Mouse (Mus musculus) gastrocnemius, postnatal 14 days (tissue): ENCODE data around the gene Fam172a. TPM values are rescaled to one million over a fixed set of nuclear protein-coding genes. Genes with fewer than 3 reads are reported as not detected.
A peak's percentile ranks its signal among the peaks of the same experiment; 100 is the strongest.
"Not testable (repeated sequence)": the region's sequence is repeated elsewhere in the genome, so short reads cannot be mapped to it uniquely, and the experiment has no call there.

Experiments used
- DNase-seq: peaks from one replicate; pipeline ENCODE4 v3.0.0; 2021; ENCODE audit warnings: mixed read lengths
- intact Hi-C: fragments of 180-260 bp; cut with DNase I; formaldehyde crosslinking; loops from one replicate; pipeline ENCODE4 v1.15.1; 2025; ENCODE audit warnings: low total_unique reads
- long read RNA-seq, 2 experiments: library from polyadenylated mRNA; stranded (forward); transcript quantifications; one replicate each; pipeline ENCODE4 v2.0.0; 2021
- total RNA-seq, 2 experiments: library from RNA; stranded (reverse); gene quantifications; 2 replicates each; pipeline ENCODE4 v1.2.3; 2021

The Fam172a gene
- 10 to 100 TPM in 1 of 2 experiments, 1 to 10 TPM in 1; 9.5 to 10.3 TPM for total RNA-seq
- long read RNA-seq, experiment 1, partial matches to known transcripts = 1 of 6 reads
- long read RNA-seq, experiment 1, other reads (novel, unspliced or antisense) = 1 of 6 reads
- long read RNA-seq, experiment 2, partial matches to known transcripts = 1 of 6 reads
- long read RNA-seq, experiment 2, other reads (novel, unspliced or antisense) = 3 of 6 reads

GRCm38 (mm10) chr13:77701733-77702132 is at the start of gene Fam172a:
Gene Fam172a, plus strand, starts transcription at chr13:77702033.
- DNase-seq = not testable (repeated sequence)

DNA sequence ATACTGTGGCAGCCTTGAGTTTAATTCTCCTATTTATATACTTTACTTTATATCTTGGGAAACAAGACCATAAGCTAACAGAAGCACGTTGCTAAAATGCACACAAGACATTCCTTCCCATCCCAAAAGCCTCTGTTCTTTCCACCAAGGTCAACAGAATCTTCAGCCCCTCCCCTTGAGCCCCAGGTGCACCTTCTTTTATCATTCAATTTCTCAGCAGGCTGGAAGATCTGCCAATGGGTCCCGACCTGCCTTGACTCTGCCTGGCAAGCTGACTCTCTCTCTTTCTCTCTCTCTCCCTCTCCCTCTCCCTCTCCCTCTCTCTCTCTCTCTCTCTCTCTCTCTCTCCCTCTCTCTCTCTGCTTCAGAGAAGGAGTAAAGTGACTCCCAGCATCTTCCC is 13.2 kb upstream of the Fam172a start:
- no peak for DNase-seq
- intact Hi-C loops = no loop called here

More at GRCm38 (mm10) chr13:77701733-77702132, at the start of gene Fam172a:
- intact Hi-C loops = not testable (repeated sequence)

- intact Hi-C loops = no loop called here
- peak; percentile 91 for DNase-seq
Observed at GRCm38 (mm10) chr13:77708514-77709013, 6.7 kb downstream of the Fam172a start.

GRCm38 (mm10) chr13:77717499-77717898 is 15.7 kb downstream of the Fam172a start:
- intact Hi-C loops = no loop called here
- no peak for DNase-seq

- intact Hi-C loops = no loop called here
- no peak for DNase-seq
Observed at GRCm38 (mm10) chr13:77742822-77743221, 41.0 kb downstream of the Fam172a start.

DNA sequence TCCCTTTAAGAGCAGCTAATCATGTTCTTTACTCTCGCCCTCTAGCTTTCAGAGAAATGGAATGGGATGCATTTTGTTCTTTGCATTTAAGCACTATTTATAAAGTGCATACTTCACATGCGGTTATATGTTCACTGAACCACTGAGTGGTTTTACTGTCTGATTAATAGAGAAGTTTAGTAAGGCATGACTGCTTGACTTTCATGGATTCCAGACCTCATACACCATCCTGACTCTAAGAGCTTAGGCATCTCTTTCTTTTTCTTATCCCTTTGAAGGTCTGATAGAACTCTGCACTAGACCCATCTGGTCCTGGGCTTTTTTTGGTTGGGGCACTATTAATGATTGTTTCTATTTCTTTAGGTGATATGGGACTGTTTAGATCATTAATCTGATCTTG is 75.8 kb downstream of the Fam172a start:
- intact Hi-C loops = no loop called here
- DNase-seq = no peak

GRCm38 (mm10) chr13:77807341-77807740 is 105.5 kb downstream of the Fam172a start:
- intact Hi-C loops, DNase-seq: not testable (repeated sequence)

- intact Hi-C loops = no loop called here
- no peak for DNase-seq
Observed at GRCm38 (mm10) chr13:77810449-77810848, 108.6 kb downstream of the Fam172a start.

DNA sequence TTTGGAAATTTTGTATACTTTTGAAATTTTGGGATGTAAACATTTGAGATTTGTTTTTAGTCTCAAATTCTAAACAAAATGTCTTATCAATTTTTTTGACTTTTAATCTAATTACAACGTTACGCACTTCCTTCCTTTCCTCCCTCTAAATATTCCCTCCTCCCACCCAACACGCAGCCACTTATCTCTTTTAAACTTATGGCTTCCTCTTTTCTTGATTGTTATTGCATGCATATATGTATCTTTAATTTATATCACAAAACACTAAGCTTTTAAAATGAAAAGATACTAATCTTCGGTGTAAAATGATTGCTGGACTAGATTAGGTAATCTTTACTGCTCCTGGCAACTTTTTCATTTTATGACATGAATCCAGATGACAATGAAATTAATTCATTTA is 124.3 kb downstream of the Fam172a start:
- intact Hi-C loops = no loop called here
- no peak for DNase-seq

DNA sequence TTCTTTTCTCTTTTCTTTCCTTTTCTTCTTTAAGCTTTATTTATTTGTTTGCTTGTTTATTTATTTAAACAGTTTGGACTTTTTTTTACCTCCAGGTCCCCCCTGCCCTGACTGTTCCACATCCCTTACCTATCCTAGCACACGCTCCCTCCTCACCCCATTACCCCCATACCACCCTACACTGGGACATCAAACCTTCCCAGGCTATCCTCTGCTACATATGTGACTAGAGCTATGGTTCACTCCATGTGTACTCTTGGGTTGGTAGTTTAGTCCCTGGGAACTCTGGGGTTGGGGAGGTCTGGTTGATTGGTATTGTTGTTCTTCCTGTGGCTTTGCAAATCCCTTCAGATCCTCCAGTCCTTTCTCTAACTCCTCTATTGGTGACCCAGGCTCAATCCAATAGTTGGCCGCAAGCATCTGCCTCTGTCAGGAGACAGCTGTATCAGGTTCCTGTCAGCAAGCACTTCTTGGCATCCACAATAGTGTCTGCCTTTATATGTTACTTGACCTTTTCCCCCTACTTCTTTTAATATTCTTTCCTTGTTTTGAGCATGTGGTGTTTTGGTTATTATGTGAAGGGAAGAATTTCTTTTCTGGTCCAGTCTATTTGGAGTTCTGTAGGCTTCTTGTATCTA is 141.3 kb downstream of the Fam172a start:
- intact Hi-C loops = no loop called here
- no peak for DNase-seq

GRCm38 (mm10) chr13:77848868-77849267 is 147.0 kb downstream of the Fam172a start:
- intact Hi-C loops = no loop called here
- DNase-seq = no peak

DNA sequence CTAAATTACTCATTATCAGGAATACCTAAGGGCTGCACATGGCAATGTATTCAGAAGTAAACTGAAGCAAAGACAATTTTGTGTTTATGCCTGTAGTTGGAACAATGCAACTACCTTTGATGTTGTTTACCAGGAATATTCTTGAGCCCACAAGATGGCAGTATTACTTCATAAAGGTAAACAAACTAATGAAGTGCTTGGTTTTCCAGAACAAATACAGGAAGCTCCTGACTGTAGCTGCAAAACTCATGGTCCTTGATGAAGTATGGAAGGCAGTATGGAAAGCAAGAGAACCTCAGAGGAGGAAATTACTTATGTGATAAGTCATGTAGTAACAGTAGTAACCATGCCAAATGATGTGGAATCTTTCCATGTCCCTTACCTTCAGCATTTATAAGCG is 163.0 kb downstream of the Fam172a start:
- no peak for DNase-seq
- intact Hi-C loops = loop anchor here (10.0 kb wide), 1 partner anchor 320 kb away; no protein-coding TSS in a partner anchor

- intact Hi-C loops = loop anchor here (10.0 kb wide), 1 partner anchor 316 kb away; no protein-coding TSS in a partner anchor
- no peak for DNase-seq
Observed at GRCm38 (mm10) chr13:77868314-77868713, 166.5 kb downstream of the Fam172a start.

DNA sequence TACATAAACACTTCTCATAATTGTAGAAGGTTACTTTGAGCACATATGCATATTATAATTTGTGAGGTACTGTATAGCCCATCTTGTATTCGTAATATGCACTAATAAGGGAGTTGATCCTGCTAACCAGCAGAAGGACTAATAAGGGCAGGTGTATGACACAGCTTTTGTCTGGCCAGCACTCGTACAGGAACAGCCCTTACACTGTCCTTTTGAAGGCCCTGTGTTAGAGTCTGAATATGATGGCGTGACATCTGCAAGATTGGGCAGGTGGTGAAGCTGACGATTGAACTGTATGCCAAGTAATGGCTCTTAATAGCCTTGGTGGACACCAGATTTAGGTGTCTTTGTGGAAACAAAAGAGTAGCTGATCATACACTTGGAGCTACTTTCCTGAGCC is 176.3 kb downstream of the Fam172a start:
- DNase-seq = no peak
- intact Hi-C loops = no loop called here

DNA sequence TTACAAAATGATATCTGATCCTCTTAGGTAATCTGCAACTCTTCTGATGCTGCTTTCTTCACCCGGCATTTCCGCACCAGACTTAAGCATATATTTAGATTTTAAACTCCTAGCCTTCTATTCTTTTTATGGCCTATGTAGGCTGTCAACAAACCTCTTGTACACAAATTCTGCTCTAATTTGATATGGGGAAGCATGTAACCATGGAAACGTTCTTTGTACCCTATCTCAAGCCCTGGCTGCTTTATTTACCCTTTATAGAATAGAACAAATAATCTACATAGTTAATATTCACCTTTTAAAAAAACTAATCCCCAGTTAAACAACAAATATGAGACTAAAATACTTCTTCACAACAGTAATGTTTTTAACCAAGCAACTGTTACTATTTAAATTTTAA is 176.7 kb downstream of the Fam172a start:
- intact Hi-C loops = no loop called here
- no peak for DNase-seq

- intact Hi-C loops = no loop called here
Observed at GRCm38 (mm10) chr13:77897619-77898018, 195.8 kb downstream of the Fam172a start.

GRCm38 (mm10) chr13:77898066-77898796 is 196.4 kb downstream of the Fam172a start:
- intact Hi-C loops = no loop called here

More at GRCm38 (mm10) chr13:77897619-77898018, 195.8 kb downstream of the Fam172a start:
- DNase-seq = no peak

GRCm38 (mm10) chr13:77899725-77900124 is 197.9 kb downstream of the Fam172a start:
- no peak for DNase-seq
- intact Hi-C loops = no loop called here

More at GRCm38 (mm10) chr13:77898066-77898796, 196.4 kb downstream of the Fam172a start:
- DNase-seq = no peak

DNA sequence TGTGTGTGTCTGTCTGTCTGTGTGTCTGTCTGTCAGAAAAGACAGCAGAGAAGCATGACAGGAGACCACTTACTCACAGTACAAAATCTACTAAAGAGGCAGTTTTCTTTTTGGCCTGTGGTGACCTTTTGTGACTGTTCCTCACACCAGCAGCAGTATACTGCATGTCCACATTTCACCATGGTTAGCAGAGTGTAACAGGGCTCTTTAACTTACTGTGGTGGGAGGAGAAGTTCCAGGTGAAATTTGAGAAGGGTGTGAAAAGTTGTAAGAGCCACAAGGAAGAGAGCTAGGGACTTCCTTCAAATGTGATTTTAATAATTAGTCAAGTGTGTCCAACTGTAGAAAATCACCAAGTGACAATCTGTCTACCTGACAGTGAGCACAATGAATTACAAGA is 199.0 kb downstream of the Fam172a start:
- intact Hi-C loops = no loop called here
- no peak for DNase-seq

DNA sequence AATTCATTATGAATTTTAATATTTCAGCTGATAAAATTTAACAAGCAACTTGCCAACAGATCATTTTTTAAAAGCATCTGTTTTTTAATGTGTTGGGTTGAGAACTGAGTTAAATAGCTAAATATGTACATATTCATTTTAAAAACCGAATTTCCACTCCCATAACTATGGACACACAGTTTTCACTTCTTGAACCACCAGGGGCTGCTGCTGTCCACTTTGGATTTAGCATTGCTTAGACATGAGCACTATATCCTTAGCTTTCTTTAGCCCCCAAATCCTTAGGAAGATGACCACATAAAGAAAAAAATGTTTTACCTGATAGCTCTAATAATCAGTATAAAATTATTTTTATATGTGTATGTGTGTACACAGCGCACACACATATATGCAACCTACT is 207.4 kb downstream of the Fam172a start:
- intact Hi-C loops = no loop called here
- DNase-seq = no peak
